Mouse (Mus musculus) left cerebral cortex, postnatal 4 days (tissue): Measurements from ENCODE around the gene Zscan21. TPM values are rescaled to one million over a fixed set of nuclear protein-coding genes. Genes with fewer than 3 reads are reported as not detected.

Experiments used
- microRNA-seq: library from miRNA; unstranded; fragments of <30 nt; microRNA quantifications from one replicate; pipeline ENCODE4 v1.2.0, GENCODE M21; 2022
- total RNA-seq, 2 experiments: library from RNA; stranded (reverse); gene quantifications; 2 replicates each; pipeline ENCODE4 v1.2.3; 2021

The Zscan21 gene
- total RNA-seq, 2 experiments from 2014 or later = 34.9 to 35.7 TPM

Small RNAs within 50 kb of the gene (microRNA-seq; reads per million reads assigned to microRNA genes)
- gene Mir106b (3,257 reads per million, percentile 86 among the genes with 10 or more reads in this experiment), gene Mir25 (287 reads per million, percentile 61 among the genes with 10 or more reads in this experiment), gene Mir93 (6,844 reads per million, percentile 93 among the genes with 10 or more reads in this experiment)

Other genes with a start within 250 kb of the Zscan21 start
- not detected for gene Pilrb2, start 245.1 kb upstream of the Zscan21 start, total RNA-seq
- gene Cyp3a13, start 195.3 kb upstream of the Zscan21 start, total RNA-seq = not detected
- under 1 TPM; 0.58 to 0.76 TPM for gene Gjc3, start 153.8 kb upstream of the Zscan21 start, total RNA-seq
- not detected for gene Azgp1, start 135.4 kb upstream of the Zscan21 start, total RNA-seq
- gene Smok3a, start 95.6 kb upstream of the Zscan21 start, total RNA-seq = not detected
- not detected for gene Smok3b, start 95.5 kb upstream of the Zscan21 start, total RNA-seq
- not detected for gene Smok3c, start 63.7 kb upstream of the Zscan21 start, total RNA-seq
- 10 to 100 TPM; 44.6 to 45.1 TPM for gene Zkscan1, start 31.8 kb upstream of the Zscan21 start, total RNA-seq
- 10 to 100 TPM; 13.1 to 13.2 TPM for gene Zfp113, start 38.8 kb downstream of the Zscan21 start, total RNA-seq
- 100 to 1,000 TPM; 126 to 131 TPM for gene Cops6, start 44.2 kb downstream of the Zscan21 start, total RNA-seq
- 10 to 100 TPM; 33.2 to 37.3 TPM for gene Ap4m1, start 55.1 kb downstream of the Zscan21 start, total RNA-seq
- 10 to 100 TPM; 34.9 to 37.6 TPM for gene Mcm7, start 55.5 kb downstream of the Zscan21 start, total RNA-seq
- gene Taf6, start 70.5 kb downstream of the Zscan21 start, total RNA-seq = 10 to 100 TPM; 28.6 to 30.7 TPM
- 10 to 100 TPM; 17.1 to 18.4 TPM for gene Cnpy4, start 70.6 kb downstream of the Zscan21 start, total RNA-seq
- gene Mblac1, start 77.4 kb downstream of the Zscan21 start, total RNA-seq = 10 to 100 TPM in 1 of 2 experiments, 1 to 10 TPM in 1; 7.9 to 10.4 TPM
- gene Nxpe5, start 109.0 kb downstream of the Zscan21 start, total RNA-seq = under 1 TPM in 1 of 2 experiments, not detected in 1; 0.20 TPM
- 10 to 100 TPM; 53.1 to 60.1 TPM for gene Lamtor4, start 138.6 kb downstream of the Zscan21 start, total RNA-seq
- gene BC037034, start 147.1 kb downstream of the Zscan21 start, total RNA-seq = 10 to 100 TPM; 90.0 to 98.2 TPM
- 1 to 10 TPM in 1 of 2 experiments, under 1 TPM in 1; 0.86 to 1.6 TPM for gene Gal3st4, start 155.9 kb downstream of the Zscan21 start, total RNA-seq
- gene Gm43720, start 163.1 kb downstream of the Zscan21 start, total RNA-seq = under 1 TPM in 1 of 2 experiments, not detected in 1; 0.20 TPM
- 100 to 1,000 TPM in 1 of 2 experiments, 10 to 100 TPM in 1; 86.4 to 104 TPM for gene Gpc2, start 163.1 kb downstream of the Zscan21 start, total RNA-seq
- gene Stag3, start 163.3 kb downstream of the Zscan21 start, total RNA-seq = 1 to 10 TPM; 5.8 to 7.7 TPM
- gene Pvrig, start 225.1 kb downstream of the Zscan21 start, total RNA-seq = not detected